ENCODE assay signal across 9 mouse cellular contexts in genomic region chr7:123017627-123018026, GRCm38 (mm10). TPM values are rescaled to one million over a fixed set of nuclear protein-coding genes. Genes with fewer than 3 reads are reported as not detected.
DNase-seq lines count a peak whose midpoint lies in the region; ATAC-seq and TF ChIP-seq lines count a peak whose summit lies in the region.
"Had no signal": no experiment of that assay in that cellular context is flagged by ENCODE, and none has a peak within 500 bp of the region (broad histone marks: within the 10 kb centered on the region; RNA-seq: fewer than 3 reads in every experiment).

No protein-coding gene starts in this region.

- no peak overlapping the region for H3K27ac ChIP-seq in layer of hippocampus, adult 2 months
- H3K27ac ChIP-seq: heart, embryonic 15.5 days had no signal

- peak; percentile 56 to 72 for DNase-seq in cerebellum, postnatal 10 days
- DNase-seq in cerebellum, adult 11-12 months: no peak
- no peak for DNase-seq in layer of hippocampus, adult 2 months (ENCODE audit: low spot score in 2 of 2)
- DNase-seq in layer of hippocampus, postnatal 36 days: no peak
- peak; percentile 49 for DNase-seq in R1 (ENCODE audit: low read depth, low spot score)
- peak; percentile 77 for DNase-seq in induced T-regulatory cell, adult 2 months (ENCODE audit: low read depth)
- DNase-seq in spleen, adult 12 weeks (ENCODE audit: low spot score): no peak

- TF ChIP-seq CTCF in layer of hippocampus, adult 2 months (conservative IDR thresholded peaks at IDR 0.05): peak; percentile 87

- H3K4me3 ChIP-seq in layer of hippocampus, adult 2 months: no peak overlapping the region
- H3K4me3 ChIP-seq: heart, embryonic 15.5 days had no signal

- no peak for ATAC-seq in cerebellum, adult (ENCODE audit: insufficient number of reproducible peaks, low FRiP score, low TSS enrichment)

RNA-seq across cellular contexts. Expression of gene Rbbp6, which starts 52.1 kb away (rescaled TPM):
- total RNA-seq in layer of hippocampus, adult 2 months (2021): 10 to 100 TPM; 70.9 to 78.7 TPM
- 10 to 100 TPM; 71.6 to 75.1 TPM for total RNA-seq in layer of hippocampus, postnatal 36 days (2021)

Comparison
In these comparisons a context has a peak if more than half of its experiments do, and no peak if none do; other contexts are left out.
1. DNase-seq: peak in cerebellum, postnatal 10 days (2 of 2), R1 (single experiment) and induced T-regulatory cell, adult 2 months (single experiment); none in cerebellum, adult 11-12 months (single experiment), layer of hippocampus, adult 2 months (0 of 2), layer of hippocampus, postnatal 36 days (0 of 2) and spleen, adult 12 weeks (single experiment).